Mouse (Mus musculus) T-helper 1 cell (primary cell): ENCODE measurements around the gene Galntl5.
"Not testable (repeated sequence)": the region's sequence is repeated elsewhere in the genome, so short reads cannot be mapped to it uniquely, and the experiment has no call there.

ENCODE experiments used
- in situ Hi-C: fragments of 300-600 bp; cut with MboI, MseI; formaldehyde crosslinking; loops from one replicate; pipeline ENCODE4 v1.15.1; 2025; ENCODE audit warnings: high pct_unique_total_duplicates

Gene Galntl5

GRCm38 (mm10) chr5:25181004-25181531 is at the start of gene Galntl5:
Galntl5 (plus strand) TSS chr5:25181460.
- in situ Hi-C loops, result no loop called here

GRCm38 (mm10) chr5:25146705-25147104 is 34.6 kb upstream of the Galntl5 start:
- in situ Hi-C loops, result no loop called here

DNA sequence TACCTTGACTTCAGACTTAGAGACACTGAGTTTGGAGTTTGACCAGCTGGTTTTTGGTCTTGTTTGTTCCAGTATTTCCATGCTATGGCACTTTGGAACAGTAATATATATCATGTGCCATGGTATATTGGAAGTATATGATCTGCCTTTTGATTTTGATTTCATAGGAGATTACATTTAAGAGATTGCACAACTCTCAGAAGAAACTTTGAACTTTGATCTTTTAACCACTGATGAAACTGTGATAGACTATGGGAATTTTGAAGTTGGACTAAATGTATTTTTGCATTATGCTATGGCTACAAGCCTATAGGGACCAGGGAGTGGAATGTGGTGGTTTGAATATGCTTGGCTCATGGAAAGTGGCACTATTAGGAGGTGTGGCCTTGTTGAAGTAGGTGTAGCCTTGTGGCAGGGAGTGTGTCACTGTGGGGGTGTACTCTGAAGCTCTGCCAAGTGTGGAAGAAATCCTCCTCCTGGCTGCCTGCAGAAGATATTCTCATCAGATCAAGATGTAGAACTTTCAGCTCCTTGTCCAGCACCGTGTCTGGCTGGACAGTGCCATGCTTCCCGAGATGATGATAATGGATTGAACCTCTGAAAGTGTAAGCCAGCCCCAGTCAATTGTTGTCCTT is 31.8 kb upstream of the Galntl5 start:
- in situ Hi-C loops, result no loop called here

DNA sequence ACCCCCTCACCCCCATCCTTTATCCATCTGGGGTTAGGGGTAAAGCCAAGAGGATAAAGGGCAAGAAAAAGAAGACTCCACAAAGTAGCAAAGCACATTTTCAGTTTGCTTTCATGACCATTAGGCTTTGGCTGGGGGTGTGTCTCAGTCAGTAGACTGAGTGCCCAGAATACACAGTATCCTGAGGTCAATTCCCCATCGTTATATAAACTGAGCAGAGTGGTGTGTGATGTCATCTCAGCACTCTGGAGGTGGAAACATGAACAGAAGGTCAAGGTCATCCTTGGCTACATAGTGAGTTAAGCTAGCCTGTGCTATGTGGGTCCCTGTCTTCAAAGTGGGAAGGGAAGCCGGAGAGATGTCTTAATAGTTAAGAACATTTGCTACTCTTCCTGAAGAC is 27.8 kb upstream of the Galntl5 start:
- in situ Hi-C loops, result no loop called here

DNA sequence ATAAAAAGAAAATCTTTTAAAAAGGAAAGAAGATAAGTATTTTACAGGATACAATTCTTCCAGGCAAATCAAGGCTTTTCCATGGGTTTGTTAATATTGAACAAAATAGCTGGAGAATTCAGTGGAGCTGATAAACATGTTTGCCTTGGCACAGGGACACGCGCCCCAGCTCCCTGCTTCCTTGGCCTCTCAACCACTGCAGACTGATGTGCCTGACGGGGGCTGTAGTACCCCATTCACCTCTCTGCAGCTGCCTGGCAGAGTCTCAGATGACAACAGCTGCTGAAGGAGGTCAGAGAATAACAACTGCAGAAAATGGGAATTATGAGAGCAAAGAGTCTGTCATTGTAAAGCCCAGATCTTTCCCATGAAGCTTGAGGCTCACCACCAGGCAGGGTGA is 27.3 kb upstream of the Galntl5 start:
- in situ Hi-C loops, result no loop called here

DNA sequence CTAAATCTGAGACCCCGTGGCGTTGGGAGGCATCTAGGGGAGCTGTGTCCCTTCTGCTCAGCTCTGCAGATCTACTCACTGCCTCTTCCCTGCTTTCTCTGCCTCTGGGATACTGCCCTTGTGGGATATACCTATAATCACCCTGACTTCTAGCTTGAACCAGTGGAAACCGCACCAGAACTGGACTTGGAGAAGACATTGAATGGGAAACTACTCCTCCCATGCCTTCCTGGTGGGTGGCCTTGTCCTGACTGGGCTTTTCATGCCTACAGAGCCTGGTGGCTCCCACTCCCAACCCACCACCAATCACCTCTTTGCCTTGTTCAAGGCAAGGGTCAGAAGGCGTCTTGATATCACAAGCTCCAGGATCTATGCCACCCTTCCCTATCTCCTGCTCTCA is 26.4 kb upstream of the Galntl5 start:
- in situ Hi-C loops, result no loop called here

- in situ Hi-C loops, result no loop called here
These were observed 25.9 kb upstream of the Galntl5 start for GRCm38 (mm10) chr5:25155351-25155750.

GRCm38 (mm10) chr5:25157136-25157535 is 24.1 kb upstream of the Galntl5 start:
- in situ Hi-C loops, result no loop called here

- in situ Hi-C loops, result no loop called here
These were observed 20.7 kb upstream of the Galntl5 start for GRCm38 (mm10) chr5:25160515-25160914.

GRCm38 (mm10) chr5:25162981-25163380 is 18.3 kb upstream of the Galntl5 start:
- in situ Hi-C loops, result no loop called here

DNA sequence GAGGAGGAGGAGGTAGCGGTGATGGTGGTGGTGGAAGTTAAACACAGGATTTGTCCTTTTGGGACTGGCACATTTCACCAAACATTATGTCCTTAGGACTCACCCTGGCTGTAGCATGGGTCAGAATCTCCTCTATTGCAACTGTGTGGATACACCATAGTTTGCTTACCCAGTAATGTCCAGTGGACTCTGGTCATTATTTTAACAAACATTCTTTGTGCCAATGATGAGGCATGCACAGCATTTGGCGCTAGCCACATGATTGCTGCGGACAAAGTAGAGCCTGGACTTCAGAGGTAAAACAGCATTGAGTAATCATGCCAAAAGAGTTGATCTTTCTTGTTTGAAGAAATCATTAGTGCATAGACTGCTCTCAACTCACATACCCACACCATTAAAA is 17.3 kb upstream of the Galntl5 start:
- in situ Hi-C loops, result no loop called here

- in situ Hi-C loops, result no loop called here
These were observed 16.9 kb upstream of the Galntl5 start for GRCm38 (mm10) chr5:25164341-25164740.

GRCm38 (mm10) chr5:25165102-25165788 is 16.0 kb upstream of the Galntl5 start:
- in situ Hi-C loops, result no loop called here

GRCm38 (mm10) chr5:25165789-25166135 is 15.5 kb upstream of the Galntl5 start:
- in situ Hi-C loops, result no loop called here

DNA sequence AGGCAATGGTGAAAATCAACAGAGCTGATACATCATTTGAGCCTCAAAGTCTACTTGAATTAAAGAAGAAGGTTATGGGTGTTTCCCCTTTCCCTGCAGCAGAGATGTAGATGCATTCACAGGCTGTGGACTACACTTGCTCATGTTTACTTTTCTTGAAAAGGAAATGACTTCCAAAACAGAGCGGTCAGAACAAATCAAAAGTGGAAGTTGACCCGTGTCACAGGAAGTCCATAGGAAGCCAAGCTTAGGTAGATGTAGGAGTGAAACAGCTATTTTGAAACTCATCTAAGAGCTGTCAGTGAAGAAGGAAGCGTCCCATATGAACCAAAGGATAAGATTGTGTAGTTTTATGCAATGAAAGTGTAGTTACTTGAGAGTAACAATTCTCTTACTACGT is 14.6 kb upstream of the Galntl5 start:
- in situ Hi-C loops, result no loop called here

- in situ Hi-C loops, result not testable (repeated sequence)
These were observed 3.3 kb upstream of the Galntl5 start for GRCm38 (mm10) chr5:25177937-25178336.

DNA sequence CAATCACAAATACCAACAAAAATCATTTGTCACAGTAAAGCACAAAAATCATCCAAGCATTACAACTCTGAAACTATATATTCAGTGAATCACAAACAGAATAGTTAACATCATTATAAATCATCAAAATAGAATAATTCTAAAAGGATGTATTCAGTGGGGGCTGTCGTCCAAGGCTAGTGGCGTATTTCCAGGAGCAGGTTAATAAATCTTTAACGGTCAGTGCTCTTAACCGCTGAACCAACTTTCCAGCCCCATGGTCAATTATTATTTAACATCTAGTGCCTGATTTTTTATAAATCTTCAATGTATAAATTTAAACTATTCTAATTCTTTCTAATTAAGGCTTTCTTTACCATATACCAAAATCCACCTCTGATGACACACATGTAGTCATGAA is 2.7 kb upstream of the Galntl5 start:
- in situ Hi-C loops, result not testable (repeated sequence)

DNA sequence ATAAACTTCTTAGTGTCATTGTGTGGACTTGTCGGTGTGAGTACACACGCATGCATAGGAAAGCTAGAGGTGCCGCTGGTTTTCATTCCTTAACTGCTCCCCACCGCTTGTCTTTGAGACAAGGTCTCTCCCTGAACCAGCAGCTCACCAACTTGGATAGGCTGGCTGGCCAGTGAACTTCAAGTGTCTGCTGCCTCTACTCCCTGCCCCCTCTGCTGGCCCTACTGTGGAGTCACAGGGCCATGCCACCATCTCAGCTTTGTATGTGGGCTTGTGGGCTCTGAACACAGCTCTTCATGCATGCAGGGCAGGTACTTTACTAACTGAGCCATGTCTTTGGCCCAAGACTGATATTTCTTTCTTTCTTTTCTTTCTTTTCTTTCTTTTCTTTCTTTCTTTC is 2.0 kb upstream of the Galntl5 start:
- in situ Hi-C loops, result no loop called here

DNA sequence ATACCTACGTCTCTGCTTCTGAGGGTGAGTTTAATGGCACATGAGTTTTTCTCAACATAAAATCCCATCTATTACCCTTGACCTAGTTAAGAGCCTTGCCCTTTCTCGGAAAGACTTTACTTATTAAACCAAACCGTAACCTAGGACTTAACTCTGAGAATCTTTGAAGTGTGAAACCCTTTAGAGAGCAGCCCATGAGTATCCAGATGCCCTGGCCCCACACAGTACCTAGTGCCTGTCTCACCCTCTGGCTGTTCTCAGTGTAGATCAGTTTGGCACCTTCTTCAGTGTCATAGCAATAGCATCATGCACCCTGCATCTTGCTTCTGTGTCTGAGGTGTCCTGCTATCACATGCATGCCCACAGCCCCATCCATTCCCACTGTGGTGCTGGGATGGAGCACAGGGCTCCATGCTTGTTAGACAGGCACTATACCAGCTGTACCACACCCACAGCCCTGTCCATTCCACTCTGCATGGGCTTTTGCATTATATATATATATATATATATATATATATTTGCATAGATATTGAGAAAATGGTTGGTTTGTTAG is 1.2 kb upstream of the Galntl5 start:
- in situ Hi-C loops, result no loop called here

DNA sequence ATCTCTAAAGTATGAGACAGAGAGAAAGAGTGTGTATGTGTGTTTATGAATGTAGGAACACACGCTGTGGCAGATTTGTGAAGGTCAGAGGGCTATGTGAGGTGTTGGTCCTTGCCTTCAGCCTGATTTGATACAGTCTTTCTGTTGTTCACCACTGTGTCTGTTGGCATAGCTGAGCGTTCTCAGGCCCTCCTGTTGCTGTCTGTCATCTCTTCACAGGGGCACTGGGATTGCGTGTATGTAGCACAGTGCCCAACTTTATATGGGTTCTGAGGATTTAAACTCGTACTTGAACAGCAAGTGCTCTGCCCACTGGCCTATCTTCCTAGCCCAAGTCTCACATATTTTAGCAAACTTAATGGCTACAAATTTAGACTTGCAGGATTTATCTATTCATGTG is 2.3 kb downstream of the Galntl5 start:
- in situ Hi-C loops, result no loop called here

GRCm38 (mm10) chr5:25184594-25184993 is 3.3 kb downstream of the Galntl5 start:
- in situ Hi-C loops, result no loop called here

DNA sequence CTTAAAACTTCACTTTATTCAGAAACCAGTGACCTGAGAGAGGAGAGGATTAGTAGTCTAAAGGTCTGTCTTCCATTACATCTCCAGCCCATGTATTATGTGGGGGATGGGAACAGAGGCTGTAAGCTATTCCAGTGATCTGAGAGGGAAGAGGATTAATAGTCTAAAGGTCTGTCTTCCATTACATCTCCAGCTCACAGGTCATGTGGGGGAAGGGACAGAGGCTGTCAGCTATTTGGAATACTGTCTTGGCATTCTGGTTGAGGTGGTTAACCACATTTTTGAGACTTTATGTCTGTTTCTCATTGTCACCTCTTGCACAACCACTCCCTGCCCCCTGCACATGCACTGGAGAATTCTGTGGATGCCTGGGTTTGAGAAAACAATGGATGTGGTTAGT is 6.5 kb downstream of the Galntl5 start:
- in situ Hi-C loops, result no loop called here

GRCm38 (mm10) chr5:25188802-25189201 is 7.5 kb downstream of the Galntl5 start:
- in situ Hi-C loops, result no loop called here
